10 mouse cellular contexts compared by ENCODE assay signal in genomic region chr15:103301547-103302340, GRCm38 (mm10). TPM values are rescaled to one million over a fixed set of nuclear protein-coding genes. Genes with fewer than 3 reads are reported as not detected.
DNase-seq lines count a peak whose midpoint lies in the region; ATAC-seq and TF ChIP-seq lines count a peak whose summit lies in the region.
"Had no signal": no experiment of that assay in that cellular context is flagged by ENCODE, and none has a peak within 500 bp of the region (broad histone marks: within the 10 kb centered on the region; RNA-seq: fewer than 3 reads in every experiment).

No protein-coding gene starts in this region.

- H3K9ac ChIP-seq in hindbrain, embryonic 13.5 days = peak overlapping the region; percentile 63
- H3K9ac ChIP-seq in midbrain, embryonic 13.5 days (replicated peaks) = peak overlapping the region; percentile 50

- 27% methylated on average over 5 of the region's 5 CpGs for WGBS in heart, embryonic 10.5 days
- WGBS in hindbrain, embryonic 13.5 days = 25% methylated on average over 5 of the region's 5 CpGs
- WGBS in midbrain, embryonic 13.5 days = 32% methylated on average over 5 of the region's 5 CpGs

- no peaks in the 10 kb centered on the region for H3K27me3 ChIP-seq in heart, embryonic 10.5 days (ENCODE audit: insufficient read depth, poor library complexity, severe bottlenecking)
- no peaks in the 10 kb centered on the region for H3K27me3 ChIP-seq in hindbrain, embryonic 13.5 days
- no peaks in the 10 kb centered on the region for H3K27me3 ChIP-seq in midbrain, embryonic 13.5 days

- DNase-seq in heart, embryonic 10.5 days (ENCODE audit: low spot score) = no peak
- no peak for DNase-seq in heart, postnatal 36 days
- DNase-seq in brain, embryonic 14.5 days (ENCODE audit: low read depth) = peak; percentile 25
- no peak for DNase-seq in right cerebral cortex, adult 2 months (ENCODE audit: low spot score in 2 of 2)
- no peak for DNase-seq in thymus, postnatal 36 days
- no peak for DNase-seq in right cerebral cortex, postnatal 14 days
- DNase-seq: adrenal gland, adult 2 months had no signal

- no peak for TF ChIP-seq POLR2A in brain, embryonic 14.5 days (IDR thresholded peaks at IDR 0.05; ENCODE audit: borderline replicate concordance, extremely low read depth, insufficient read depth, insufficient read length, poor library complexity, severe bottlenecking)

- TF ChIP-seq CTCF in brain, embryonic 14.5 days (IDR thresholded peaks at IDR 0.05; ENCODE audit: borderline replicate concordance, extremely low read depth, insufficient read depth, insufficient read length) = no peak

- H3K4me3 ChIP-seq in heart, embryonic 10.5 days = 0 out of 2 replicates have a peak overlapping the region, but pooled peaks have one; percentile 10
- no peak overlapping the region for H3K4me3 ChIP-seq in hindbrain, embryonic 13.5 days
- H3K4me3 ChIP-seq in midbrain, embryonic 13.5 days (replicated peaks) = no peak overlapping the region
- H3K4me3 ChIP-seq: megakaryocyte, embryonic 14.5 days had no signal

- peaks cover 64% of the 10 kb centered on the region for H3K4me1 ChIP-seq in heart, embryonic 10.5 days
- H3K4me1 ChIP-seq in hindbrain, embryonic 13.5 days (replicated peaks) = peaks cover 91% of the 10 kb centered on the region
- H3K4me1 ChIP-seq in midbrain, embryonic 13.5 days (replicated peaks) = peaks cover 93% of the 10 kb centered on the region

- H3K27ac ChIP-seq in heart, embryonic 10.5 days = peak overlapping the region; percentile 93
- peak overlapping the region; percentile 100 for H3K27ac ChIP-seq in hindbrain, embryonic 13.5 days
- peak overlapping the region; percentile 99 for H3K27ac ChIP-seq in midbrain, embryonic 13.5 days

- H3K4me2 ChIP-seq in hindbrain, embryonic 13.5 days = peak overlapping the region; percentile 25
- 0 out of 2 replicates have a peak overlapping the region, but pooled peaks have one; percentile 15 for H3K4me2 ChIP-seq in midbrain, embryonic 13.5 days (replicated peaks)

- no peak for ATAC-seq in hindbrain, embryonic 13.5 days (ENCODE audit: low FRiP score)
- ATAC-seq in midbrain, embryonic 13.5 days = no peak

- peaks cover 26% of the 10 kb centered on the region for H3K36me3 ChIP-seq in heart, embryonic 10.5 days
- H3K36me3 ChIP-seq in hindbrain, embryonic 13.5 days = no peaks in the 10 kb centered on the region
- peaks cover 8% of the 10 kb centered on the region for H3K36me3 ChIP-seq in midbrain, embryonic 13.5 days

- intact Hi-C loops in heart, postnatal 36 days (cut with DNase I) = no loop called here

- no peaks in the 10 kb centered on the region for H3K9me3 ChIP-seq in heart, embryonic 10.5 days
- H3K9me3 ChIP-seq in hindbrain, embryonic 13.5 days = no peaks in the 10 kb centered on the region
- H3K9me3 ChIP-seq in midbrain, embryonic 13.5 days = no peaks in the 10 kb centered on the region
- H3K9me3 ChIP-seq: megakaryocyte, embryonic 14.5 days had no signal

RNA-seq across cellular contexts. Expression of gene Gpr84, which starts 8.7 kb away (rescaled TPM):
- polyA plus RNA-seq in heart, embryonic 10.5 days (2016; fragmentation: Nextera tagmentation; extraction: Ambion mirVana) = 0.35 TPM in 1 of 2 replicates, not detected in the other
- total RNA-seq in heart, postnatal 36 days (2021) = not detected
- 0.30 and 0.33 TPM in 2 replicates for polyA plus RNA-seq in brain, embryonic 14.5 days (2012; rRNA removed)
- polyA plus RNA-seq in hindbrain, embryonic 13.5 days (2015; fragmentation: Nextera tagmentation; extraction: Ambion mirVana) = 0.23 and 0.34 TPM in 2 replicates
- polyA plus RNA-seq in midbrain, embryonic 13.5 days (2015; fragmentation: Nextera tagmentation; extraction: Ambion mirVana) = 0.18 and 0.94 TPM in 2 replicates
- total RNA-seq: adrenal gland, adult 2 months had no signal

RNA-seq across cellular contexts. Expression of gene Copz1, which starts 29.2 kb away (rescaled TPM):
- polyA plus RNA-seq in heart, embryonic 10.5 days (2016; fragmentation: Nextera tagmentation; extraction: Ambion mirVana) = 220 and 264 TPM in 2 replicates
- total RNA-seq in heart, postnatal 36 days (2021) = 10 to 100 TPM; 56.6 to 56.9 TPM
- polyA plus RNA-seq in brain, embryonic 14.5 days (2012; rRNA removed) = 165 and 192 TPM in 2 replicates
- 219 and 222 TPM in 2 replicates for polyA plus RNA-seq in hindbrain, embryonic 13.5 days (2015; fragmentation: Nextera tagmentation; extraction: Ambion mirVana)
- 218 and 221 TPM in 2 replicates for polyA plus RNA-seq in midbrain, embryonic 13.5 days (2015; fragmentation: Nextera tagmentation; extraction: Ambion mirVana)

RNA-seq across cellular contexts. Expression of gene Zfp385a, which starts 38.1 kb away (rescaled TPM):
- 8.9 and 15.8 TPM in 2 replicates for polyA plus RNA-seq in heart, embryonic 10.5 days (2016; fragmentation: Nextera tagmentation; extraction: Ambion mirVana)
- 10 to 100 TPM; 12.9 to 13.0 TPM for total RNA-seq in heart, postnatal 36 days (2021)
- polyA plus RNA-seq in brain, embryonic 14.5 days (2012; rRNA removed) = 20.3 and 37.5 TPM in 2 replicates
- 18.6 and 19.9 TPM in 2 replicates for polyA plus RNA-seq in hindbrain, embryonic 13.5 days (2015; fragmentation: Nextera tagmentation; extraction: Ambion mirVana)
- 15.1 and 17.9 TPM in 2 replicates for polyA plus RNA-seq in midbrain, embryonic 13.5 days (2015; fragmentation: Nextera tagmentation; extraction: Ambion mirVana)

RNA-seq across cellular contexts. Expression of gene Nfe2, which starts 43.5 kb away (rescaled TPM):
- polyA plus RNA-seq in heart, embryonic 10.5 days (2016; fragmentation: Nextera tagmentation; extraction: Ambion mirVana) = 15.2 and 19.4 TPM in 2 replicates
- under 1 TPM; 0.67 to 0.73 TPM for total RNA-seq in heart, postnatal 36 days (2021)
- 0.53 and 1.2 TPM in 2 replicates for polyA plus RNA-seq in brain, embryonic 14.5 days (2012; rRNA removed)
- 1.1 and 1.4 TPM in 2 replicates for polyA plus RNA-seq in hindbrain, embryonic 13.5 days (2015; fragmentation: Nextera tagmentation; extraction: Ambion mirVana)
- 0.75 and 0.82 TPM in 2 replicates for polyA plus RNA-seq in midbrain, embryonic 13.5 days (2015; fragmentation: Nextera tagmentation; extraction: Ambion mirVana)
